Mouse (Mus musculus): ENCODE data around the gene Mrpl19. TPM values are rescaled to one million over a fixed set of nuclear protein-coding genes. Genes with fewer than 3 reads are reported as not detected.

The Mrpl19 gene
- polyA plus RNA-seq, 1 experiment = 12.5 TPM

DNA sequence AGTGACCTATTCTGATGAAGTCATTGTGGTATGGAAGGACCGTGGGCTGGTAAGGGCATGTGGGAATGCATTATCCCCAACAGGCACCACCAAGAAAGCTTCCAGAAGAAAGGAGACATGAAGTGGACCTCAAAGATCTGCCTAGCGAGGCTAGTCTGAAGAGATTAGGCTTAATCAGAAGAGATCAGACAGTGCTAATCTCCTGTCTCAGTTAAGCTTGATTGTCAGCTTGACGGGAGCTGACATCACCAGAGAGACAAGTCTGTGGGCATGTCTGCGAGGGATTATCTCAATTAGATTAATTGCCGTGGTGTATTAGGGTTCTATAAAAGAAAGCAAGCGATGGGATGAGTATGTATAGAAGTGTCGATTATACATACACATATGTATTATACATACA is 5.4 kb upstream of the Mrpl19 start:
- no peak for DNase-seq (ENCODE audit: low read depth)
- TF ChIP-seq CTCF (IDR thresholded peaks at IDR 0.05; ENCODE audit: borderline replicate concordance, extremely low read depth, insufficient read depth, insufficient read length) (no peak), POLR2A (IDR thresholded peaks at IDR 0.05; ENCODE audit: borderline replicate concordance, extremely low read depth, insufficient read depth, insufficient read length, poor library complexity, severe bottlenecking) (no peak)

DNA sequence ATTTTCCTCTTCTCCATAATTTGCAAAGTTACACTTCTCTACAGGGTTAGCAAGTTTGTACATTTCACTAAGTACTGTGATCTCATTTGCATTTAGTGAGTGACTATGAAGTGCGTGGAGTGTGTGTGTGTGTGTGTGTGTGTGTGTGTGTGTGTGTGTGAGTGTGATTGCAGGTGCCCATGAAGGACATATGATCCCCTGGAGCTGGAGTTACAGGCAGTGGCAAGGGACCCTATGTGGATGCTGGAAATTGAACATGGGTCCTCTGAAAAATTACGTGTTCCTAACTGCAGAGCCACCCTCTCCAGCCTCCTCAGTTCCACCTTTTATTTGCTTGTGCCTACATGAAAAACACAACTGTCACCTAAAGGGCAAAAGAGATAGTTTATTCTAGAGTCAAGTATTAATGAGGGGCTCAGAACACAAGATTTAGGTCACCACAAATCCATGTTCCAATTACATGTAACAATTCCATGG is 348 bp upstream of the Mrpl19 start:
- no peak for DNase-seq (ENCODE audit: low read depth)
- TF ChIP-seq POLR2A (IDR thresholded peaks at IDR 0.05; ENCODE audit: borderline replicate concordance, extremely low read depth, insufficient read depth, insufficient read length, poor library complexity, severe bottlenecking) (no peak), CTCF (IDR thresholded peaks at IDR 0.05; ENCODE audit: borderline replicate concordance, extremely low read depth, insufficient read depth, insufficient read length) (no peak)

DNA sequence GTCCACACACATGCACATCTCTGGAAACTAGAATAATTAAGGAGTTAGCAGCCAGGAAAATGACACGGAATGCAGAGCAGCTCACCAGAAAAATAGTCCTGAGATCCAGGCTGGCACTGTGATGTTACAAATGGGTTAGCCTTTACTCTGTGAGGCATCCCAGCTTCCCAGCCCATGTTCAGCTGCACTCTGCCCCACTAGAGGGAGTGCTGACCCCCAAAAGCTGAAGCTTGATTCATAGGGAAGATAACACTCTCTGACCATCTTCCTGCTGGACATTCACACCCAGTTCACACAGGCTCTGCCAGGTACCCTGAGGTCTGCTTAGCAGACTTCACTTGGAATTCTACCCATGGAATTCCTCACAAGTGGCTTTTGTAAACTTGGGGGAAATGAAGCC is 5.5 kb downstream of the Mrpl19 start:
- TF ChIP-seq CTCF (IDR thresholded peaks at IDR 0.05; ENCODE audit: borderline replicate concordance, extremely low read depth, insufficient read depth, insufficient read length) (peak; percentile 38; the same call in 1 of the 2 replicates), POLR2A (IDR thresholded peaks at IDR 0.05; ENCODE audit: borderline replicate concordance, extremely low read depth, insufficient read depth, insufficient read length, poor library complexity, severe bottlenecking) (no peak)
- no peak for DNase-seq (ENCODE audit: low read depth)

DNA sequence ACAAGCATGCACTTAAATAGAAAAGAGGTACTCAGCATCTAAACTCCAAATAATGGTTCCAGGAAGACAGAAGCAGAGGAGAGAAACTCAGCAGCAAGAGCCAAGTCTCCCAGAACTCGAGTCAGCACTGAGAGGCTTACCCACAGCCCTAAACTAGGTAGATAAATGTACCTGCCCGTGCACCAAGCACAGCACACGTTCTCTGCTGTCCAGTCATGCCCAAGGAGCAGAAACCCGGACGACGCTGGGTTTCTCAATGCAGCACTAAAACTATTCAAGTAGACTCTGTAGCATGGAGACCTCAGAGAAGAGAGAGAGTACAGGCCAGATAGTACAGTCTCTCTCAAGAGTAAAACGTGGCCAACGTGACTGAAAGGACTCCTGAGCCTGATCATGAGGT is 5.9 kb downstream of the Mrpl19 start:
- TF ChIP-seq POLR2A (IDR thresholded peaks at IDR 0.05; ENCODE audit: borderline replicate concordance, extremely low read depth, insufficient read depth, insufficient read length, poor library complexity, severe bottlenecking) (no peak), CTCF (IDR thresholded peaks at IDR 0.05; ENCODE audit: borderline replicate concordance, extremely low read depth, insufficient read depth, insufficient read length) (no peak)
- DNase-seq (ENCODE audit: low read depth) = no peak

DNA sequence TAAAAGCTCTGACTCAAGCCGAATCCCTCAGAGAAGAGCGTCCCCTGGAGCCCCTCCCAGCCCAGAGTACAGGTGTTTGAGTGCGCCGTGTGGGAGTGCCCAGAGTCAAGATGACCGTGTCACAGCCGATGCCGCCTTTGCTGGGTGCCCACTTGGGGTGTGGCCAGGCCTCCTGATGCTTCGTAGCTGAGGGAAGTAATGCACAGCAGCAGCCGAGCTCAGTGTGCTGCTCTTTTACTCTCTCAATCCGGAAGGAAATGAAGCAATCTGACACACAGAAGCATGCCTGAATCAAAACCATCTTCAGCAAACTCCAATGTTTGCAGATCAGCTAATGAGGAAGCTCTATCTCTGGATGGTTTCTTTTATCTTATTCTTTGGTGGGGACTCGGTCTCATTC is 7.8 kb downstream of the Mrpl19 start:
- no peak for DNase-seq (ENCODE audit: low read depth)

DNA sequence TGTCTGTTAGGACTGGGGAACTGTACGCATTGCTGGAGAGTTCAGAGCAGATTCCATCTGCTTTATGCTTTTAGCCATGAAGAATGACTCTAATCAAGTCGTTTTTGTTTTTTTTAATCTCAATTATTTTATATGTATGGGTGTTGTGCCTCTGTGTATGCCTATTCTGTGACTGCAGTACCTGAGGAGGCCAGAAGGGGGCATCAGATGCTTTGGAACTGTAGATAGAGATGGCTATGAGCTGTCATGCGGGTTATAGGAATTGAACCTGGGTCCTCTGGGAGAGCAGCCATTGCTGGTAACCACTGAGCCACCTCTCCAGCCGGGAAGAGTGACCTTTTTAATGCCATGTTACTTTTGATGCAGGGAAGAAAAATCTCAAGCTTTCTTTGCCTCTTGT is 9.4 kb downstream of the Mrpl19 start:
- DNase-seq (ENCODE audit: low read depth) = no peak
- TF ChIP-seq CTCF (IDR thresholded peaks at IDR 0.05; ENCODE audit: borderline replicate concordance, extremely low read depth, insufficient read depth, insufficient read length) (peak; percentile 38; the same call in 1 of the 2 replicates), POLR2A (IDR thresholded peaks at IDR 0.05; ENCODE audit: borderline replicate concordance, extremely low read depth, insufficient read depth, insufficient read length, poor library complexity, severe bottlenecking) (no peak)

More for the DNA sequence above, 7.8 kb downstream of the Mrpl19 start:
- TF ChIP-seq CTCF (IDR thresholded peaks at IDR 0.05; ENCODE audit: borderline replicate concordance, extremely low read depth, insufficient read depth, insufficient read length) = no peak
- no peak for TF ChIP-seq POLR2A (IDR thresholded peaks at IDR 0.05; ENCODE audit: borderline replicate concordance, extremely low read depth, insufficient read depth, insufficient read length, poor library complexity, severe bottlenecking)

DNA sequence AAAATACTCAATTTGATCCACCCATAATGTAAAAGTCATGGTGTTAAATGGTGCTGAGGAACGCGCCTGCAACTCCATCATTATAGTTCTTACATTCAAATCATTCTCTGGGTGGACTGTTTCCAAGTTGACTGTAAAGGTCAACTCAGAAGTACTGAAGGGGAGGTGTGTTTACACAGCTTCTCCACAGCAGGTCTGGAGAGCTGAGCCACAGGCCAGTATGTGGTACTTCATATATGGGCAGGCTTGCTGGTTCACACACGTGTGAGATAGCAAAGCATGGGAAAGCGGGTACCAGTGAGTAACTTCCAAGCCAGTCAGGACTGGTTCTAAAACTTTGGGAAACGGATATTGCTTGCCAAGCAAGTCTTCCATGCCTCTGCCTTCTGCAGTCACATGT is 10.6 kb downstream of the Mrpl19 start:
- TF ChIP-seq POLR2A (IDR thresholded peaks at IDR 0.05; ENCODE audit: borderline replicate concordance, extremely low read depth, insufficient read depth, insufficient read length, poor library complexity, severe bottlenecking) (no peak), CTCF (IDR thresholded peaks at IDR 0.05; ENCODE audit: borderline replicate concordance, extremely low read depth, insufficient read depth, insufficient read length) (no peak)
- no peak for DNase-seq (ENCODE audit: low read depth)

DNA sequence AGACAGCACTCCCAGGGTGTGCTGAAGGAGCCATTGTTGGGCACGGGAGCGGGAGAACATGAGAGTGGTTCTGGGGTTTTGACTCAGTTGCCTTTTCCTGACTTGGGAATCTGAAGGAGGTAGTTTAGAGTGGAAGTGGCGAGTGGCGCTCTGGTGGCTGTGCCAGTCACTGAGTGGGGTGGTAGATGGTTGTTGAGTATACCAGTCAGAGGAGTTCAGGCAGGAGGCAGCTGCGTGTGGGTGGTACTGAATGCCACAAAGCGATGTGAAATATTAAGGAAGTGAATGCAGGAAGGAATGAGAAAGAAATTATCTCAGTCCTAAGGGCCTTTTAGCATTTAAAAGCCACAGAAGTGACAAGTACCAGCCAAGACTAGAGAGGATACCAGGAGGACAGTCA is 18.9 kb downstream of the Mrpl19 start:
- no peak for DNase-seq (ENCODE audit: low read depth)
- no peak for TF ChIP-seq POLR2A (IDR thresholded peaks at IDR 0.05; ENCODE audit: borderline replicate concordance, extremely low read depth, insufficient read depth, insufficient read length, poor library complexity, severe bottlenecking)
- no peak for TF ChIP-seq CTCF (IDR thresholded peaks at IDR 0.05; ENCODE audit: borderline replicate concordance, extremely low read depth, insufficient read depth, insufficient read length)

DNA sequence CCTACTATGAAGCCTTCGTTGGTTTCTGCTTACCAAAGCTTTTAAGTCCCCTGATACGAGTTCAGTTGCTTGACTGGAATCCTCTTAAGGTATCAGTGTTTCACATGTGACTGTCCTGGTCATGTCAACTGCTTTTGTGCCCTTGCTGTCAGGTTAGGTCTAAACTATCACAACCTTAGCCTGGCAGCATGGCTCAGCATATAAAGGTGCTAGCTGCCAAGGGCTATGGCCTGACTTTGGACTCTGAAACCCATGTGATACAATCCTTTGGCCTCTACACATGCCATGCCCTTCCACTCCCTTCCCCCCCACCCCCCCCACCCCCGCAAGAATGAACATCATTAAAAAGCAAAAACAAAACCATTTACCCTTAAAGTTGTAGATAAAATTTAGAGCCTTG is 21.3 kb downstream of the Mrpl19 start:
- DNase-seq (ENCODE audit: low read depth) = no peak
- TF ChIP-seq CTCF (IDR thresholded peaks at IDR 0.05; ENCODE audit: borderline replicate concordance, extremely low read depth, insufficient read depth, insufficient read length) = no peak

DNA sequence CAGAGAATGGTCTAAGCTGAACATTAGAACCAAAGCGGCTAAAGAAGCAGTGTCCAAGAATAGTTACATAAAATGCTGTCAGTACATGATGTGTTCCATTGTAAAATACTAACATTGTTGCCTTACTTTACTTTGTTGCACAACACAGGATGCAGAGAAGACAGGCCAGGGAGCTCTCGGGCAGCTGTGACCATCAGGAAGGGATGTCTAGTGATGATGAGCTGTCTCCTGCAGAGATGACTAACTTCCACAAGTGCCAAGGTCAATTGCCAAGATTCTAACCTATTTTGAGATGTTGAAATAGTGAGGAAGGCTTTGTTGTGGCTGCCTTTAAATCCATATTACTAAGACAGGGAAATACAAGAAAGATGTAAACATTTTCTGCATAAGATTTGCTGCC is 22.5 kb downstream of the Mrpl19 start:
- TF ChIP-seq POLR2A (IDR thresholded peaks at IDR 0.05; ENCODE audit: borderline replicate concordance, extremely low read depth, insufficient read depth, insufficient read length, poor library complexity, severe bottlenecking) = no peak
- no peak for TF ChIP-seq CTCF (IDR thresholded peaks at IDR 0.05; ENCODE audit: borderline replicate concordance, extremely low read depth, insufficient read depth, insufficient read length)
- DNase-seq (ENCODE audit: low read depth) = no peak

DNA sequence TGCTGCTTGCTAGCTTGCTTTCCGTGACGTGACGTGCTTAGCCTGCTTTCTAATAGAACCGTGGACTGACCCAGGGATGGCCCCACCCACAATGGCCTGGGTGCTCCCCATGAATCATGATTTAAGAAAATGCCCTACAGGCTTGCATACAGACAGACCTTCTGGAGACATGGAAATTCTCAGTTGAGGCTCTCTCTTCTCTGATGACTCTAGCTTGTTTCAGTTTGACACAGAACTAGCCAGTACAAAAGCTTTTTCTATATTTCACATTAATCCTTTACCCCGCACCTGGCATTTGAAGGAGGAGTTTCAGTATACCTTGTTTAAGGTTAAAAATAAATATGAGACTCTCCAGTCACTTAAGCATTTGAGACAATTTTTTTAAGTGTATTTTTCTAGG is 24.0 kb downstream of the Mrpl19 start:
- TF ChIP-seq CTCF (IDR thresholded peaks at IDR 0.05; ENCODE audit: borderline replicate concordance, extremely low read depth, insufficient read depth, insufficient read length) (no peak), POLR2A (IDR thresholded peaks at IDR 0.05; ENCODE audit: borderline replicate concordance, extremely low read depth, insufficient read depth, insufficient read length, poor library complexity, severe bottlenecking) (no peak)
- DNase-seq (ENCODE audit: low read depth) = no peak

DNA sequence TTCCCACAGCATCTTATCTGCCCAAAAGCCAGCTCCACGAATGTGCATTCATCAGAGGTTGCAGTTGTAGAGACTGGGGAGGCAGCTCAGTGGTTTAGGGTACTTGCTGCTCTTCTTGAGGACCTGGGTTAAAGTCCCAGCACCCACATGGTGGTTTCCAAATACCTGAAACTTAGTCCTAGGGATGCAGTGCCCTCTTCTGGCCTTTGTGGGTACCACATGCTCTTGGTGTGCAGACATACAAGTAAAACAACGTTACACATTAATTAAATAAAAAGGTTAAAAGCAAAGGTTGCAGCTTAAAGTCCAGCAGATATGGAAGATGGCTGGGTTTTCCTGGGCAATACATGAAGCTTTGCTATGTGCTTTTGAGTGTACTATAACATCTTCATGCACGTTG is 32.5 kb downstream of the Mrpl19 start:
- no peak for DNase-seq (ENCODE audit: low read depth)
- TF ChIP-seq CTCF (IDR thresholded peaks at IDR 0.05; ENCODE audit: borderline replicate concordance, extremely low read depth, insufficient read depth, insufficient read length) (peak; percentile 29; the same call in 1 of the 2 replicates), POLR2A (IDR thresholded peaks at IDR 0.05; ENCODE audit: borderline replicate concordance, extremely low read depth, insufficient read depth, insufficient read length, poor library complexity, severe bottlenecking) (no peak)

DNA sequence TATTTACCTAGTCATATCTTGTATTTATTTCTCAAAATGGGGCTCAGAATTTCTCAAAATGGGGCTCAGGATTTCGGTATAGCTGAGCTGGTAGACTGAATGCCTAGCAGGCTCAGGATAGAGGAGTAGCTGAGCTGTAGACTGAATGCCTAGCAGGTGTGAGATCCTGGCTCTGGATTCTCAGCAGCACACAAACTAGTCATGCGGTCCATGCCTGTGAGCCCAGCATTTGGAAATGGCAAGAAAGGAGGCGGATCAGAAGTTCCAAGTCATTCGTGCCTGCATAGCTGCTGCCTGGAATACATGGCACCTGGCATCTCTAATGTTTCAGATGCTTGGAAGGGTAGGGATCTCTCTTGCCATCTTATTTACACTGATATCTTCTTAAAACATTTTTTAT is 36.4 kb downstream of the Mrpl19 start:
- no peak for DNase-seq (ENCODE audit: low read depth)
- TF ChIP-seq POLR2A (IDR thresholded peaks at IDR 0.05; ENCODE audit: borderline replicate concordance, extremely low read depth, insufficient read depth, insufficient read length, poor library complexity, severe bottlenecking) (no peak), CTCF (IDR thresholded peaks at IDR 0.05; ENCODE audit: borderline replicate concordance, extremely low read depth, insufficient read depth, insufficient read length) (no peak)

Data from brain, embryonic 14.5 days (tissue).